Mouse (Mus musculus) adrenal gland, adult 18-20 months (tissue): ENCODE measurements around the gene Olfr763. TPM values are rescaled to one million over a fixed set of nuclear protein-coding genes. Genes with fewer than 3 reads are reported as not detected.
"Not testable (repeated sequence)": the region's sequence is repeated elsewhere in the genome, so short reads cannot be mapped to it uniquely, and the experiment has no call there.

Experiments used
- DNase-seq, 2 experiments: peaks; one replicate each; pipeline ENCODE4 v3.0.0; 2021 to 2022; ENCODE audit warnings: low spot score in 2 of 2
- total RNA-seq, 2 experiments: library from RNA; stranded (reverse); gene quantifications; 1 replicate in 1 of 2; 2 replicates in 1 of 2; pipeline ENCODE4 v1.2.3; 2021

Olfr763 gene
- total RNA-seq, 2 experiments from 2014 or later, result not detected

GRCm38 (mm10) chr10:129039796-129040195, 29.2 kb downstream of the Olfr763 start, which contains the start of gene Olfr764-ps1:
TSS of gene Olfr764-ps1 (minus strand) at chr10:129039896.
- no peak for DNase-seq

GRCm38 (mm10) chr10:129049898-129050297, 39.3 kb downstream of the Olfr763 start, which contains the start of gene Olfr765:
TSS of gene Olfr765 (minus strand) at chr10:129049998.
- not testable (repeated sequence) for DNase-seq

Other genes with a start within 250 kb of the Olfr763 start
- gene Mmp19, start 219.9 kb upstream of the Olfr763 start, total RNA-seq, result 10 to 100 TPM; 33.1 to 41.7 TPM
- 10 to 100 TPM; 60.0 to 67.1 TPM for gene Dnajc14, start 206.7 kb upstream of the Olfr763 start, total RNA-seq
- 1 to 10 TPM; 6.7 to 7.6 TPM for gene Tmem198b, start 206.4 kb upstream of the Olfr763 start, total RNA-seq
- 10 to 100 TPM; 52.6 to 53.4 TPM for gene Sarnp, start 193.5 kb upstream of the Olfr763 start, total RNA-seq
- 10 to 100 TPM; 45.2 to 52.3 TPM for gene Ormdl2, start 189.1 kb upstream of the Olfr763 start, total RNA-seq
- gene Gdf11, start 119.1 kb upstream of the Olfr763 start, total RNA-seq, result 1 to 10 TPM; 1.4 to 1.9 TPM
- 100 to 1,000 TPM; 288 to 358 TPM for gene Cd63, start 109.8 kb upstream of the Olfr763 start, total RNA-seq
- 10 to 100 TPM in 1 of 2 experiments, 1 to 10 TPM in 1; 9.8 to 11.8 TPM for gene Rdh5, start 87.9 kb upstream of the Olfr763 start, total RNA-seq
- 100 to 1,000 TPM; 177 to 191 TPM for gene Bloc1s1, start 86.8 kb upstream of the Olfr763 start, total RNA-seq
- 10 to 100 TPM; 10.7 to 25.7 TPM for gene Itga7, start 77.0 kb upstream of the Olfr763 start, total RNA-seq
- under 1 TPM; 0.32 to 0.33 TPM for gene Mettl7b, start 49.8 kb upstream of the Olfr763 start, total RNA-seq
- not detected for gene Olfr9, start 21.4 kb upstream of the Olfr763 start, total RNA-seq
- not detected for gene Olfr764-ps1, start 29.1 kb downstream of the Olfr763 start, total RNA-seq
- gene Olfr765, start 39.2 kb downstream of the Olfr763 start, total RNA-seq, result not detected
- gene Olfr766-ps1, start 58.2 kb downstream of the Olfr763 start, total RNA-seq, result not detected
- gene Olfr767, start 72.1 kb downstream of the Olfr763 start, total RNA-seq, result not detected
- not detected for gene Olfr768, start 88.6 kb downstream of the Olfr763 start, total RNA-seq
- not detected for gene Olfr769, start 107.1 kb downstream of the Olfr763 start, total RNA-seq
- not detected for gene Olfr770, start 128.2 kb downstream of the Olfr763 start, total RNA-seq
- not detected for gene Olfr771, start 154.0 kb downstream of the Olfr763 start, total RNA-seq
- not detected for gene Olfr772, start 167.1 kb downstream of the Olfr763 start, total RNA-seq
- gene Olfr773, start 176.6 kb downstream of the Olfr763 start, total RNA-seq, result not detected
- not detected for gene Olfr774, start 225.4 kb downstream of the Olfr763 start, total RNA-seq
- gene Olfr775, start 237.6 kb downstream of the Olfr763 start, total RNA-seq, result not detected
- not detected for gene Olfr776, start 248.3 kb downstream of the Olfr763 start, total RNA-seq